Comparison of ENCODE assay signal across 8 mouse cellular contexts in the genomic region with DNA sequence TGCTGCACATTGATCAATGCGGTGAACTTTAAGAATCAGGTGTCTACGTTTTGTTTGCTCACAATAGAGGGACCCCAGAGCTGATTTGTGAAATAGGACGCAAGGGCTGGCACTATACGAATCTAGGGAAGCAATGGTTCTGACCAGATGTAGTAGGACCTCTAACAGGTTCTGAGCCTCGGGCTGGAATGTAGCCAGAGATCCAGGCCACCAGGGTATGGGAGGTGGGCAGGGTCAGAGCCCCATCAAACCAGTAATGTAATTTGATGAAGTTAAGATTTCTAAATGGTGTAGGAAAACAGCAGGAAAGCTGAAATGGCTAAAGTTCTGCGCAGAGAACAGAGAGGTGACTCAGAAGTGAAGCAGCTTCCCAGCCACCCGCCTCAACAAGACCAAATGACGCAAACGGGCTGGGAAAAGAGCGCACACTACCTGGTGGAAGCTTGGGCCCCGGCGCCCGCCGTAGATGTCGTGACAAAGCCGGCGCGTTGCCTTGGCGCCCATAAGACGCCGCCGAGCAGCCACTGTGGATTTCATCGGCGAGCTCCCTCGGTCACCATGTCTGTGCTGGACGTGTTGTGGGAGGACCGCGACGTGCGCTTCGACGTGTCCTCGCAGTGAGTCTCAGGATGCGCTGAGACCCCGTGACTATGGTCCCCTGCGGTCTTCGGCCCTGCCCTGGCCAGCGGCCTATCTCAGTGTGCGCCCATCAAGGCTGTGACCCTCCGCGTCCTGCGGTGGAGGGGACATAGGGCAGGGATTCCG. TPM values are rescaled to one million over a fixed set of nuclear protein-coding genes. Genes with fewer than 3 reads are reported as not detected.
DNase-seq lines count a peak whose midpoint lies in the region; ATAC-seq and TF ChIP-seq lines count a peak whose summit lies in the region.

A gene (plus strand): TSS at position 446 of the 765 bp plus-strand sequence.

- peaks cover 1% of the 10 kb centered on the region; the same call in 1 of the 2 replicates for H3K36me3 ChIP-seq in heart, embryonic 14.5 days (ENCODE audit: control insufficient read depth, insufficient read depth, low read length)
- H3K36me3 ChIP-seq in liver, embryonic 14.5 days (replicated peaks; ENCODE audit: control insufficient read depth, insufficient read depth, low read depth), result no peaks in the 10 kb centered on the region
- no peaks in the 10 kb centered on the region for H3K36me3 ChIP-seq in neural tube, embryonic 11.5 days (ENCODE audit: control insufficient read depth, insufficient read depth, low read length)
- no peaks in the 10 kb centered on the region for H3K36me3 ChIP-seq in stomach, postnatal 0 days (ENCODE audit: control insufficient read depth, insufficient read depth, low read length)

- peak within 1 kb of the TSS; percentile 88 for H3K4me2 ChIP-seq in heart, embryonic 14.5 days (ENCODE audit: low read length)
- H3K4me2 ChIP-seq in liver, embryonic 14.5 days (ENCODE audit: low read depth), result peak within 1 kb of the TSS; percentile 77
- H3K4me2 ChIP-seq in neural tube, embryonic 11.5 days (ENCODE audit: low read depth), result peak within 1 kb of the TSS; percentile 56
- H3K4me2 ChIP-seq in stomach, postnatal 0 days (replicated peaks; ENCODE audit: low read depth), result peak within 1 kb of the TSS; percentile 93

- peaks cover 0 to 5% of the 10 kb centered on the region in 2 experiments; a peak in 1 of 4 replicates for H3K4me1 ChIP-seq in heart, embryonic 14.5 days (ENCODE audit: control insufficient read depth in 2 of 2, insufficient read depth in 2 of 2, low read length in 2 of 2)
- peaks cover 0 to 3% of the 10 kb centered on the region in 2 experiments; a peak in 2 of 4 replicates for H3K4me1 ChIP-seq in liver, embryonic 14.5 days (replicated peaks; ENCODE audit: control insufficient read depth in 2 of 2, insufficient read depth in 2 of 2, low read length in 1 of 2)
- H3K4me1 ChIP-seq in neural tube, embryonic 11.5 days (ENCODE audit: control insufficient read depth, insufficient read depth, low read length), result peaks cover 7% of the 10 kb centered on the region; the same call in 1 of the 2 replicates
- H3K4me1 ChIP-seq in stomach, postnatal 0 days (replicated peaks; ENCODE audit: control insufficient read depth, insufficient read depth), result no peaks in the 10 kb centered on the region

- peak within 1 kb of the TSS in 1 of 2 experiments; percentile 28; a peak in 1 of 4 replicates for H3K27ac ChIP-seq in heart, embryonic 14.5 days (replicated peaks in 1 of 2; ENCODE audit: control insufficient read depth in 1 of 2, insufficient read depth in 1 of 2, low read depth in 2 of 2, low read length in 2 of 2)
- H3K27ac ChIP-seq in liver, embryonic 14.5 days, result no peak within 1 kb of the TSS
- no peak within 1 kb of the TSS for H3K27ac ChIP-seq in neural tube, embryonic 11.5 days (ENCODE audit: low read depth, low read length)
- H3K27ac ChIP-seq in stomach, postnatal 0 days (replicated peaks), result no peak within 1 kb of the TSS

- peak within 1 kb of the TSS; percentile 66 to 88 for H3K4me3 ChIP-seq in heart, embryonic 14.5 days (ENCODE audit: control insufficient read depth in 1 of 2, insufficient read depth in 1 of 2, low read depth in 1 of 2, low read length in 2 of 2)
- peak within 1 kb of the TSS; percentile 74 to 77 for H3K4me3 ChIP-seq in liver, embryonic 14.5 days (ENCODE audit: insufficient read depth in 1 of 2, low read depth in 2 of 2, low read length in 2 of 2)
- peak within 1 kb of the TSS; percentile 81 for H3K4me3 ChIP-seq in neural tube, embryonic 11.5 days (ENCODE audit: low read depth, low read length)
- H3K4me3 ChIP-seq in stomach, postnatal 0 days (ENCODE audit: low read depth, low read length), result peak within 1 kb of the TSS; percentile 80

- peak; percentile 21; the same call in 1 of the 2 replicates for TF ChIP-seq POLR2A in brain, embryonic 14.5 days (IDR thresholded peaks at IDR 0.05; ENCODE audit: borderline replicate concordance, extremely low read depth, insufficient read depth, insufficient read length, poor library complexity, severe bottlenecking)

- H3K9ac ChIP-seq in heart, embryonic 14.5 days (ENCODE audit: low read length), result peak within 1 kb of the TSS; percentile 85
- peak within 1 kb of the TSS; percentile 27 for H3K9ac ChIP-seq in liver, embryonic 14.5 days (replicated peaks)
- H3K9ac ChIP-seq in neural tube, embryonic 11.5 days (ENCODE audit: low read length), result peak within 1 kb of the TSS; percentile 72
- H3K9ac ChIP-seq in stomach, postnatal 0 days (ENCODE audit: low read length), result peak within 1 kb of the TSS; percentile 77

- TF ChIP-seq CTCF in brain, embryonic 14.5 days (IDR thresholded peaks at IDR 0.05; ENCODE audit: borderline replicate concordance, extremely low read depth, insufficient read depth, insufficient read length), result no peak
- no peak for TF ChIP-seq CTCF in liver, embryonic 14.5 days (IDR thresholded peaks at IDR 0.05; ENCODE audit: low read depth)
- no peak for TF ChIP-seq CTCF in stomach, postnatal 0 days (IDR thresholded peaks at IDR 0.05; ENCODE audit: low read depth)

- no peaks in the 10 kb centered on the region for H3K27me3 ChIP-seq in heart, embryonic 14.5 days (ENCODE audit: control insufficient read depth, insufficient read depth, low read length)
- H3K27me3 ChIP-seq in liver, embryonic 14.5 days (ENCODE audit: control insufficient read depth, insufficient read depth, low read length), result no peaks in the 10 kb centered on the region
- H3K27me3 ChIP-seq in neural tube, embryonic 11.5 days (ENCODE audit: control insufficient read depth, insufficient read depth, low read length), result no peaks in the 10 kb centered on the region
- H3K27me3 ChIP-seq in stomach, postnatal 0 days (ENCODE audit: control insufficient read depth, insufficient read depth, low read length), result no peaks in the 10 kb centered on the region

- DNase-seq in CD4-positive helper T cell, adult 2 months (ENCODE audit: low read depth, low spot score), result peak; percentile 41
- peak; percentile 98 for DNase-seq in brain, embryonic 14.5 days (ENCODE audit: low read depth)
- peak; percentile 50 for DNase-seq in fat pad, adult 2 months (ENCODE audit: extremely low read depth, low read depth, low spot score)
- peak; percentile 94 to 96 for DNase-seq in kidney, postnatal 25 days
- DNase-seq in liver, embryonic 14.5 days (ENCODE audit: low read depth in 3 of 3, low spot score in 3 of 3), result peak; percentile 58 to 64 (median 59)
- peak; percentile 91 for DNase-seq in neural tube, embryonic 11.5 days (ENCODE audit: low spot score)
- DNase-seq in stomach, postnatal 0 days (ENCODE audit: low spot score), result peak; percentile 94

- ATAC-seq in heart, embryonic 14.5 days (ENCODE audit: insufficient number of reproducible peaks, insufficient read depth, low FRiP score, low read depth), result peak; percentile 78
- ATAC-seq in liver, embryonic 14.5 days (ENCODE audit: insufficient read depth), result peak; percentile 82
- ATAC-seq in neural tube, embryonic 11.5 days (ENCODE audit: insufficient read depth, low FRiP score, low TSS enrichment), result peak; percentile 92
- peak; percentile 97 for ATAC-seq in stomach, postnatal 0 days (ENCODE audit: low FRiP score, low TSS enrichment)

- whole genome bisulfite sequencing in heart, embryonic 14.5 days, result 4% methylated on average over 43 of the region's 43 CpGs
- 4% methylated on average over 43 of the region's 43 CpGs for WGBS in liver, embryonic 14.5 days (ENCODE audit: insufficient replicate concordance)
- 4% methylated on average over 43 of the region's 43 CpGs for WGBS in neural tube, embryonic 11.5 days
- WGBS in stomach, postnatal 0 days, result 2% methylated on average over 43 of the region's 43 CpGs

- no peak for TF ChIP-seq EP300 in liver, embryonic 14.5 days (IDR thresholded peaks at IDR 0.05; ENCODE audit: low read depth)
- TF ChIP-seq EP300 in stomach, postnatal 0 days (optimal IDR thresholded peaks at IDR 0.05), result no peak

- no peaks in the 10 kb centered on the region for H3K9me3 ChIP-seq in heart, embryonic 14.5 days (ENCODE audit: control insufficient read depth, low read length)
- no peaks in the 10 kb centered on the region for H3K9me3 ChIP-seq in liver, embryonic 14.5 days (ENCODE audit: control insufficient read depth, low read length)
- no peaks in the 10 kb centered on the region for H3K9me3 ChIP-seq in neural tube, embryonic 11.5 days (ENCODE audit: control insufficient read depth, low read length)
- no peaks in the 10 kb centered on the region for H3K9me3 ChIP-seq in stomach, postnatal 0 days (ENCODE audit: control insufficient read depth, low read length)

RNA-seq across cellular contexts. Expression of the gene that starts here (rescaled TPM):
- polyA plus RNA-seq in brain, embryonic 14.5 days (2012; rRNA removed), result 18.8 and 19.5 TPM in 2 replicates
- 10.7 and 12.1 TPM in 2 replicates for polyA plus RNA-seq in heart, embryonic 14.5 days (2014; fragmentation: Nextera tagmentation; extraction: Ambion mirVana)
- 1.6 and 1.8 TPM in 2 replicates for polyA plus RNA-seq in liver, embryonic 14.5 days (2012; rRNA removed)
- polyA plus RNA-seq in liver, embryonic 14.5 days (2014; fragmentation: Nextera tagmentation; extraction: Ambion mirVana), result 3.2 and 3.4 TPM in 2 replicates
- polyA plus RNA-seq in neural tube, embryonic 11.5 days (2014; fragmentation: Nextera tagmentation; extraction: Ambion mirVana), result 15.6 and 21.0 TPM in 2 replicates
- 10.3 and 10.4 TPM in 2 replicates for polyA plus RNA-seq in stomach, postnatal 0 days (2015; fragmentation: Nextera tagmentation; extraction: Ambion mirVana)

Comparison
In these comparisons a context has a peak if more than half of its experiments do, and no peak if none do; other contexts are left out.
1. DNase-seq: peak in every context shown above with its lines; median percentile 98 in brain, embryonic 14.5 days; 95 in kidney, postnatal 25 days; 94 in stomach, postnatal 0 days; 91 in neural tube, embryonic 11.5 days; 59 in liver, embryonic 14.5 days; 50 in fat pad, adult 2 months; 41 in CD4-positive helper T cell, adult 2 months.
2. H3K9ac ChIP-seq: peak in every context shown above with its lines; median percentile 85 in heart, embryonic 14.5 days; 77 in stomach, postnatal 0 days; 72 in neural tube, embryonic 11.5 days; 27 in liver, embryonic 14.5 days.